Mouse (Mus musculus) embryonic facial prominence, embryonic 11.5 days (tissue): ENCODE data around the gene Map4k4. TPM values are rescaled to one million over a fixed set of nuclear protein-coding genes. Genes with fewer than 3 reads are reported as not detected.

Experiments
- ATAC-seq: fragments of 200-750 bp; cut with Nextera tagmentation; replicated peaks from 2 replicates; pipeline ENCODE4 v1.8.0; 2017; ENCODE audit warnings: low read depth; ENCODE audit not compliant: insufficient number of reproducible peaks, low FRiP score, low TSS enrichment
- DNase-seq: peaks from one replicate; pipeline ENCODE4 v3.0.0-alpha.2; 2015; ENCODE audit warnings: low spot score
- H3K27ac ChIP-seq: fragments of 300-500 bp; sonication (generic); replicated peaks from 2 replicates; pipeline ENCODE4 v1.5.1; 2014; ENCODE audit warnings: mild to moderate bottlenecking, low read depth, low read length, control low read depth
- H3K27me3 ChIP-seq: fragments of 300-500 bp; sonication (generic); 2 replicates; pipeline ENCODE4 v1.6.1; 2014; ENCODE audit warnings: mild to moderate bottlenecking, low read length, moderate library complexity, mixed read lengths; ENCODE audit not compliant: control insufficient read depth, insufficient read depth
- H3K36me3 ChIP-seq: fragments of 300-500 bp; sonication (generic); replicated peaks from 2 replicates; pipeline ENCODE4 v1.6.1; 2014; ENCODE audit warnings: low read depth, mild to moderate bottlenecking, low read length, moderate library complexity, mixed read lengths; ENCODE audit not compliant: control insufficient read depth, insufficient read depth
- H3K4me1 ChIP-seq: fragments of 300-500 bp; sonication (generic); 2 replicates; pipeline ENCODE4 v1.6.1; 2014; ENCODE audit warnings: low read length, mixed read lengths; ENCODE audit not compliant: control insufficient read depth, insufficient read depth
- H3K4me2 ChIP-seq: fragments of 300-500 bp; sonication (generic); 2 replicates; pipeline ENCODE4 v1.6.1; 2014; ENCODE audit warnings: low read depth, mild to moderate bottlenecking, control low read depth, low read length, moderate library complexity
- H3K4me3 ChIP-seq: fragments of 300-500 bp; sonication (generic); 2 replicates; pipeline ENCODE4 v1.5.1; 2014; ENCODE audit warnings: low read depth, low read length, control low read depth
- H3K9ac ChIP-seq: fragments of 300-500 bp; sonication (generic); replicated peaks from 2 replicates; pipeline ENCODE4 v1.6.1; 2014; ENCODE audit warnings: mild to moderate bottlenecking, control low read depth, low read length
- H3K9me3 ChIP-seq: fragments of 300-500 bp; sonication (generic); replicated peaks from 2 replicates; pipeline ENCODE4 v1.6.1; 2016; ENCODE audit warnings: mild to moderate bottlenecking, low read length, inconsistent platforms, mixed read lengths; ENCODE audit not compliant: control insufficient read depth
- WGBS: fragments of 180-500 bp; shearing (Covaris S2); extraction: QIAGEN DNeasy Blood & Tissue Kit; methylation state at CpG from one replicate; pipeline ENCODE4 v1.1.7; 2014; 5-methylcytosine and 5-hydroxymethylcytosine counted together
- polyA plus RNA-seq: library from polyadenylated mRNA; unstranded; fragments of >200 nt; fragmentation: Nextera tagmentation; extraction: Ambion mirVana; gene quantifications from 2 replicates; pipeline ENCODE4 v1.2.1, GENCODE M21; 2014

Gene Map4k4
- polyA plus RNA-seq, 1 experiment from 2014 or later, result 27.7 TPM

DNA sequence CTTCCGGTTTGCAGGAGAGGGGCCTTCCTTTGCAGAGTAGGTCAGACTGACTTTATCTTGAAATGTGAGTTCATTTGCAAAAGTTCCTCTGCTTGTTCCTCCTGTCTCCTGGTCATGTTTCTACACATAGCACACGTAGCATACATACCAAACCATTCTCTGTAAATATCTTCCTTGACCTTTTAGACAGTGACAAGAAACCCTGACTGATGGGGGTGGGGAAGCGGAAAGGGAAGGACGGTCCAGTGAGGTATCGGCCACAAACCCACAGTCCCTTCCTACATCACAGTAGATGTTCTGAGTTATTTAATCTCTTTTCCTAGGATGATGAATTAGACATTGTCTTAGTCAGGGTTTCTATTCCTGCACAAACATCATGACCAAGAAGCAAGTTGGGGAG lies 145.9 kb downstream of the Map4k4 start:
- Histone ChIP-seq H3K4me1 (no peaks in the 10 kb centered on the region), H3K4me2 (no peak overlapping the region), H3K4me3 (no peak overlapping the region), H3K27me3 (no peaks in the 10 kb centered on the region), H3K27ac (no peak overlapping the region), H3K9ac (no peak overlapping the region), H3K36me3 (no peaks in the 10 kb centered on the region), H3K9me3 (no peaks in the 10 kb centered on the region)
- DNase-seq, result no peak
- no peak for ATAC-seq
- WGBS, result 73% methylated on average over 5 of the region's 5 CpGs

- ATAC-seq (no peak), DNase-seq (no peak)
- Histone ChIP-seq H3K9me3 (no peaks in the 10 kb centered on the region), H3K9ac (no peak overlapping the region), H3K4me1 (no peaks in the 10 kb centered on the region), H3K36me3 (no peaks in the 10 kb centered on the region), H3K27ac (no peak overlapping the region), H3K4me2 (no peak overlapping the region), H3K4me3 (no peak overlapping the region), H3K27me3 (no peaks in the 10 kb centered on the region)
- 94% methylated on average over 6 of the region's 6 CpGs for WGBS
These were observed 150.4 kb downstream of the Map4k4 start for GRCm38 (mm10) chr1:40051157-40051556.

- H3K4me1 ChIP-seq, result no peaks in the 10 kb centered on the region
- H3K4me3 ChIP-seq, result no peak overlapping the region
- H3K4me2 ChIP-seq, result no peak overlapping the region
- H3K27ac ChIP-seq, result no peak overlapping the region
- ATAC-seq (no peak), DNase-seq (no peak)
- H3K36me3 ChIP-seq, result no peaks in the 10 kb centered on the region
- H3K27me3 ChIP-seq, result no peaks in the 10 kb centered on the region
- H3K9ac ChIP-seq, result no peak overlapping the region
- no peaks in the 10 kb centered on the region for H3K9me3 ChIP-seq
- WGBS, result 49% methylated on average over 8 of the region's 8 CpGs
These were observed 151.4 kb downstream of the Map4k4 start for GRCm38 (mm10) chr1:40052156-40052555.

GRCm38 (mm10) chr1:40053071-40053470 lies 152.4 kb downstream of the Map4k4 start:
- Histone ChIP-seq H3K9ac (no peak overlapping the region), H3K27ac (no peak overlapping the region), H3K27me3 (no peaks in the 10 kb centered on the region), H3K9me3 (no peaks in the 10 kb centered on the region), H3K36me3 (no peaks in the 10 kb centered on the region), H3K4me1 (no peaks in the 10 kb centered on the region), H3K4me3 (no peak overlapping the region), H3K4me2 (no peak overlapping the region)
- no peak for DNase-seq
- ATAC-seq, result no peak
- WGBS, result 82% methylated on average over 5 of the region's 5 CpGs

DNA sequence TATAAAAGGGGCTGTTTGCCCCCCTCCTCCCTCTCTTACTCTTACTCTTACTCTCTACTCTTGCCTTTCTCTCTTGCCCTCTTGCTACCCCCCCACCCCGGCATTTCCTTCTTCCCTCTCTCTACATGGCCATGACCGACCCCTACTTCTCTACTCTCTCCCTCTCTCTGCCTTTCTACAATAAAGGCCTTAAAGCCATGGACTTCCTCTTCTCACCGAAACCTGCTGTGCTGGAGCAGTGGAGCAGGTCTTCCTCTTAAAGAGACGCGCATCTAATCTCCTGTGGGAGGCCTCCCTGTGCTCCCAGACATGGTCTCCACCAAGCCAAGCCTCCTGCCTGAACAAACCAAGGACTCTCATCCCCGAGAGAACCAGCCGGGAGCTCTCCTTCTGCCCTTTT lies 154.3 kb downstream of the Map4k4 start:
- H3K27ac ChIP-seq, result no peak overlapping the region
- DNase-seq (no peak), ATAC-seq (no peak)
- no peak overlapping the region for H3K4me2 ChIP-seq
- H3K27me3 ChIP-seq, result no peaks in the 10 kb centered on the region
- H3K4me3 ChIP-seq, result no peak overlapping the region
- H3K36me3 ChIP-seq, result no peaks in the 10 kb centered on the region
- H3K9me3 ChIP-seq, result no peaks in the 10 kb centered on the region
- no peak overlapping the region for H3K9ac ChIP-seq
- WGBS, result 84% methylated on average over 7 of the region's 7 CpGs
- no peaks in the 10 kb centered on the region for H3K4me1 ChIP-seq

GRCm38 (mm10) chr1:40055963-40056362 lies 155.2 kb downstream of the Map4k4 start:
- Histone ChIP-seq H3K9ac (no peak overlapping the region), H3K4me3 (no peak overlapping the region), H3K27ac (no peak overlapping the region), H3K36me3 (no peaks in the 10 kb centered on the region), H3K9me3 (no peaks in the 10 kb centered on the region), H3K4me1 (no peaks in the 10 kb centered on the region), H3K27me3 (no peaks in the 10 kb centered on the region), H3K4me2 (no peak overlapping the region)
- DNase-seq (no peak), ATAC-seq (no peak)
- 88% methylated on average over 5 of the region's 5 CpGs for WGBS

GRCm38 (mm10) chr1:40057351-40057750 lies 156.6 kb downstream of the Map4k4 start:
- Histone ChIP-seq H3K4me2 (no peak overlapping the region), H3K9ac (no peak overlapping the region), H3K9me3 (no peaks in the 10 kb centered on the region), H3K27me3 (no peaks in the 10 kb centered on the region), H3K4me1 (no peaks in the 10 kb centered on the region), H3K4me3 (no peak overlapping the region), H3K27ac (no peak overlapping the region), H3K36me3 (no peaks in the 10 kb centered on the region)
- WGBS, result 81% methylated on average over 5 of the region's 5 CpGs
- DNase-seq, result no peak
- no peak for ATAC-seq

DNA sequence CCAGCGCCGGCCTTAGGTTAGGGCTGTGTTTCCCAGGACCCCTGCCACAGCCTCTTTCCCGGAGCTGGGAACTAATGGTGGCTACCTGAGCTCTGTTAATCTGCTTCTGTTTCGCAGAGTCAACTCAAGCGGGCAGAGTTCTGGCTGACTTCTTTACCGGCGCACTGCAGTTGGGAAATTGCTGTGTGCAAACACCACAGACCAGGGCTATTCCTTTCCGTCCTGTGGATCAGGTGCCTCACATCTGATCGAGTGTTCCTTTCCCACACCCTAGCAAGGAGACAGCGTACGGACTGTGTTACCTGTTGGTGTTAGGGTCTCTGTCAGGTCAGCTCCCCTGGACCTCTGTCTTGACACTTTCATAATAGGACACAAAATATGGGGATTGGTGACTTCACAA lies 157.3 kb downstream of the Map4k4 start:
- H3K36me3 ChIP-seq, result no peaks in the 10 kb centered on the region
- H3K9me3 ChIP-seq, result no peaks in the 10 kb centered on the region
- H3K4me3 ChIP-seq, result no peak overlapping the region
- no peak for DNase-seq
- no peak overlapping the region for H3K27ac ChIP-seq
- H3K4me2 ChIP-seq, result no peak overlapping the region
- H3K27me3 ChIP-seq, result no peaks in the 10 kb centered on the region
- H3K4me1 ChIP-seq, result no peaks in the 10 kb centered on the region
- no peak overlapping the region for H3K9ac ChIP-seq
- 58% methylated on average over 11 of the region's 11 CpGs for WGBS
- no peak for ATAC-seq
